ENCODE assay signal across 22 mouse cellular contexts in genomic region chr12:76092789-76093466, GRCm38 (mm10).
"Had no signal": no experiment of that assay in that cellular context is flagged by ENCODE, and none has a peak within 500 bp of the region (broad histone marks: within the 10 kb centered on the region; RNA-seq: fewer than 3 reads in every experiment).

No protein-coding gene starts in this region.

- H3K27me3 ChIP-seq: limb, embryonic 12.5 days; limb, embryonic 15.5 days; megakaryocyte, embryonic 14.5 days; midbrain, embryonic 13.5 days; neural tube, embryonic 13.5 days had no signal

- DNase-seq: kidney, postnatal 14 days; kidney, postnatal 4 days; left cerebral cortex, postnatal 4 days; liver, postnatal 0 days; lung, embryonic 14.5 days; lung, postnatal 36 days; retina, postnatal 1 day; right cerebral cortex, postnatal 25 days; thymus, adult 18-20 months; thymus, postnatal 36 days had no signal

- H3K27ac ChIP-seq: limb, embryonic 12.5 days; limb, embryonic 15.5 days; liver, embryonic 14.5 days; midbrain, embryonic 10.5 days; midbrain, embryonic 13.5 days; neural tube, embryonic 13.5 days; stomach, postnatal 0 days had no signal

- ATAC-seq: liver, postnatal 0 days; lung, postnatal 0 days; midbrain, embryonic 13.5 days; midbrain, embryonic 16.5 days had no signal

- H3K4me2 ChIP-seq: limb, embryonic 12.5 days; limb, embryonic 15.5 days; liver, embryonic 11.5 days; lung, embryonic 14.5 days; midbrain, embryonic 13.5 days; neural tube, embryonic 13.5 days had no signal

- H3K4me1 ChIP-seq: limb, embryonic 12.5 days; megakaryocyte, embryonic 14.5 days; midbrain, embryonic 10.5 days; midbrain, embryonic 13.5 days; neural tube, embryonic 13.5 days had no signal

- H3K4me3 ChIP-seq: limb, embryonic 12.5 days; limb, embryonic 15.5 days; megakaryocyte, embryonic 14.5 days; midbrain, embryonic 10.5 days; midbrain, embryonic 13.5 days; myocyte; neural tube, embryonic 13.5 days had no signal

- H3K9ac ChIP-seq: limb, embryonic 12.5 days; limb, embryonic 15.5 days; liver, embryonic 14.5 days; liver, postnatal 0 days; lung, embryonic 14.5 days; midbrain, embryonic 13.5 days; neural tube, embryonic 13.5 days had no signal

- H3K9me3 ChIP-seq: limb, embryonic 12.5 days; limb, embryonic 15.5 days; megakaryocyte, embryonic 14.5 days; midbrain, embryonic 10.5 days; midbrain, embryonic 13.5 days; neural tube, embryonic 13.5 days had no signal
